Mouse (Mus musculus) forebrain, embryonic 11.5 days (tissue): ENCODE results near the gene Gm20390. TPM values are rescaled to one million over a fixed set of nuclear protein-coding genes. Genes with fewer than 3 reads are reported as not detected.

ENCODE experiments used
- ATAC-seq: fragments of 200-750 bp; cut with Nextera tagmentation; replicated peaks from 2 replicates; pipeline ENCODE4 v1.8.0; 2017; ENCODE audit warnings: moderate TSS enrichment; ENCODE audit not compliant: low FRiP score
- DNase-seq: peaks from one replicate; pipeline ENCODE4 v3.0.0-alpha.2; 2017; ENCODE audit warnings: low spot score
- H3K27ac ChIP-seq: fragments of 300-500 bp; sonication (generic); 2 replicates; pipeline ENCODE4 v1.5.1; 2014; ENCODE audit warnings: low read depth, low read length
- H3K27me3 ChIP-seq: fragments of 300-500 bp; sonication (generic); 2 replicates; pipeline ENCODE4 v1.6.1; 2014; ENCODE audit warnings: mild to moderate bottlenecking, low read length, mixed read lengths; ENCODE audit not compliant: control insufficient read depth, insufficient read depth
- H3K36me3 ChIP-seq: fragments of 300-500 bp; sonication (generic); 2 replicates; pipeline ENCODE4 v1.6.1; 2014; ENCODE audit warnings: mild to moderate bottlenecking, low read length, moderate library complexity, mixed read lengths; ENCODE audit not compliant: control insufficient read depth, insufficient read depth
- H3K4me1 ChIP-seq: fragments of 300-500 bp; sonication (generic); replicated peaks from 2 replicates; pipeline ENCODE4 v1.6.1; 2014; ENCODE audit warnings: low read length, mixed read lengths; ENCODE audit not compliant: control insufficient read depth, insufficient read depth
- H3K4me2 ChIP-seq: fragments of 300-500 bp; sonication (generic); 2 replicates; pipeline ENCODE4 v1.6.1; 2014; ENCODE audit warnings: low read depth, mild to moderate bottlenecking, low read length, moderate library complexity, mixed read lengths; ENCODE audit not compliant: severe bottlenecking
- H3K4me3 ChIP-seq: fragments of 300-500 bp; sonication (generic); 2 replicates; pipeline ENCODE4 v1.5.1; 2014; ENCODE audit warnings: low read depth, low read length
- H3K9ac ChIP-seq: fragments of 300-500 bp; sonication (generic); 2 replicates; pipeline ENCODE4 v1.6.1; 2014; ENCODE audit warnings: low read length
- H3K9me3 ChIP-seq: fragments of 300-500 bp; sonication (generic); 2 replicates; pipeline ENCODE4 v1.6.1; 2016; ENCODE audit warnings: low read length, mixed read lengths; ENCODE audit not compliant: control insufficient read depth
- WGBS: fragments of 180-500 bp; shearing (Covaris S2); extraction: QIAGEN DNeasy Blood & Tissue Kit; methylation state at CpG from one replicate; pipeline ENCODE4 v1.1.7; 2014; 5-methylcytosine and 5-hydroxymethylcytosine counted together
- polyA plus RNA-seq: library from polyadenylated mRNA; unstranded; fragments of >200 nt; fragmentation: Nextera tagmentation; extraction: Ambion mirVana; gene quantifications from 2 replicates; pipeline ENCODE4 v1.2.1, GENCODE M21; 2014

The Gm20390 gene
- polyA plus RNA-seq, 1 experiment from 2014 or later: 371 TPM

- Histone ChIP-seq H3K27me3 (no peaks in the 10 kb centered on the region), H3K36me3 (peaks cover 8% of the 10 kb centered on the region; the same call in 1 of the 2 replicates), H3K9me3 (no peaks in the 10 kb centered on the region), H3K4me3 (no peak overlapping the region), H3K9ac (no peak overlapping the region), H3K4me1 (peaks cover 5% of the 10 kb centered on the region; the same call in 1 of the 2 replicates), H3K4me2 (no peak overlapping the region), H3K27ac (no peak overlapping the region)
- ATAC-seq (no peak), DNase-seq (no peak)
- 88% methylated on average over 2 of the region's 2 CpGs for WGBS
These were observed 11.0 kb downstream of the Gm20390 start for GRCm38 (mm10) chr11:93957031-93957555.

- H3K4me3 ChIP-seq: peak within 1 kb of the TSS; percentile 64
- 6% methylated on average over 6 of the region's 6 CpGs for WGBS
- peaks cover 5% of the 10 kb centered on the region; the same call in 1 of the 2 replicates for H3K4me1 ChIP-seq
- H3K27ac ChIP-seq: peak within 1 kb of the TSS; percentile 87
- no peaks in the 10 kb centered on the region for H3K27me3 ChIP-seq
- DNase-seq: no peak
- ATAC-seq: no peak; the same call in 1 of the 2 replicates
- peaks cover 8% of the 10 kb centered on the region; the same call in 1 of the 2 replicates for H3K36me3 ChIP-seq
- peak within 1 kb of the TSS; percentile 86 for H3K4me2 ChIP-seq
- H3K9ac ChIP-seq: peak within 1 kb of the TSS; percentile 79
- no peaks in the 10 kb centered on the region for H3K9me3 ChIP-seq
These were observed 11.9 kb downstream of the Gm20390 start, which contains the start of gene Nme2 for GRCm38 (mm10) chr11:93956159-93956558. TSS of gene Nme2 (minus strand) at chr11:93956259.

DNA sequence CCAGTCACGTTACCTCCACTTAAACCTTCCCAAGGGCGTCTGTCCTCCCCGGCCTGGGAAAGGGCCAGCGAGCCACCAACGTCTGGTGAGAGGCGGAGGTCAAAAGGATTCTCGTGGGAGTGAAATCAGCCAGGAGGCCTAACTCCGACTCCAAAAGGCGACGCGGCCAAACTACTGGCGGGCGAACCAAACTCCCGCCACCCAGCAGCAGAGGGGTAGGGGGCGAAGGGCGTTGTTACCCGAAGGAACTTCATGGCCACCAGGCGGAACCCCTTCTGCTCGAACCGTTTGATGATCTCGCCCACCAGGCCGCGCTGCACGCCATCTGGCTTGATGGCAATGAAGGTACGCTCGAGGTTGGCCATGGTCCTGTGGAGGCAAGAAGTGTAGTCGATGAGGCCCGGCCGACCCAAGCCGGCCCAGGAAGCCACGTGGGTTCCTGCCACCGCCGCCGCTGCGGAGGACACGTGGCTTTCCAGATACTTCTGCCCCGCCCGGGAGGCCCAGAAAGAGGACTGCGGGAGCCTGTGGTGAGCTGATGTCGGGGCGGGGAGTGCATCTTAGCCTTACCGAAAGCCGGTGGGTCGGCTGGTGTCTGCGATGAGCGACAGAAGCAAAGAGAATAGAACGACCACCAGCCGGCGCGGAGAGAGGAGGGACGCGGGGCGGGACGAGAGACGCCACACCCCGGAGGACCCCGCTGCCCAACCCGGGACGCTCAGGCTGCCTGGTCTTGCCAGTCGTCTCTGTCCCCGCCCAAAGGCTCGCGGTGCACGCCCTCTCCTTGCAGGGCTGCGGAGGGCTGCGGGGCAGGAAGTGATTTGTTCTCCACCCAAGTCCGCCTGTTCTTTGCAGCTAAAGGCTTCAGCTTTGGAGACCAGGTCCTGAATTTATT lies 12.6 kb downstream of the Gm20390 start:
- peak; percentile 98 for ATAC-seq
- H3K4me3 ChIP-seq: peak overlapping the region; percentile 64
- H3K9ac ChIP-seq: peak overlapping the region; percentile 79
- H3K4me2 ChIP-seq: peak overlapping the region; percentile 86
- H3K36me3 ChIP-seq: peaks cover 8% of the 10 kb centered on the region; the same call in 1 of the 2 replicates
- peak; percentile 97 for DNase-seq
- H3K27ac ChIP-seq: peak overlapping the region; percentile 87
- WGBS: under 1% methylated on average over 67 of the region's 67 CpGs
- H3K4me1 ChIP-seq: peaks cover 5% of the 10 kb centered on the region; the same call in 1 of the 2 replicates
- no peaks in the 10 kb centered on the region for H3K9me3 ChIP-seq
- no peaks in the 10 kb centered on the region for H3K27me3 ChIP-seq

- Histone ChIP-seq H3K27me3 (no peaks in the 10 kb centered on the region), H3K27ac (peak overlapping the region; percentile 87; the same call in 1 of the 2 replicates), H3K9me3 (no peaks in the 10 kb centered on the region), H3K4me1 (peaks cover 5% of the 10 kb centered on the region; the same call in 1 of the 2 replicates), H3K36me3 (peaks cover 6% of the 10 kb centered on the region; the same call in 1 of the 2 replicates), H3K4me3 (peak overlapping the region; percentile 64), H3K9ac (peak overlapping the region; percentile 79), H3K4me2 (peak overlapping the region; percentile 86)
- WGBS: 42% methylated on average over 13 of the region's 13 CpGs
- no peak for DNase-seq
- ATAC-seq: peak; percentile 43
These were observed 13.3 kb downstream of the Gm20390 start for GRCm38 (mm10) chr11:93954738-93955255.

DNA sequence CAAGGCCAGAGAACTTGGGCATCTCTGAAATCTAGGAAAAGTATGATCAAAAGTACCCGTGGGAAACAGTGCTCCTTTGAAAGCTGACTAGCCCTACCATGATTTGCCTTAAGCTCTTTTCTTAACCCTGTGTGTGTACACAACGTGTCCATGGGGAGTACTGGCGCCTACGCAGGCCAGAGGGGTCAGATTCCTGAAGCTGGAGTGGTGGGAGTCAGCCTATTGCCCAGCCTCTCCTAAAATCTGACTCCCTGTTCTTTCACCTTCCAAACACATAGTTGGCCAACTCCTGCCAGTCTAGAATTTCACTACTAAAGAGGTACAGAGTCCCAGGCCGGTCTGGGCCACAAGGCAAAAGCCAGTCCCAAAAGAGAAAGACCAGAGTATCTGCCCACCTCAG lies 15.7 kb downstream of the Gm20390 start:
- Histone ChIP-seq H3K4me2 (no peak overlapping the region), H3K4me1 (peaks cover 5% of the 10 kb centered on the region; the same call in 1 of the 2 replicates), H3K27me3 (no peaks in the 10 kb centered on the region), H3K36me3 (no peaks in the 10 kb centered on the region; the same call in 1 of the 2 replicates), H3K9ac (no peak overlapping the region), H3K9me3 (no peaks in the 10 kb centered on the region), H3K4me3 (no peak overlapping the region), H3K27ac (no peak overlapping the region)
- WGBS: 67% methylated on average over 5 of the region's 5 CpGs
- ATAC-seq: no peak
- DNase-seq: no peak

DNA sequence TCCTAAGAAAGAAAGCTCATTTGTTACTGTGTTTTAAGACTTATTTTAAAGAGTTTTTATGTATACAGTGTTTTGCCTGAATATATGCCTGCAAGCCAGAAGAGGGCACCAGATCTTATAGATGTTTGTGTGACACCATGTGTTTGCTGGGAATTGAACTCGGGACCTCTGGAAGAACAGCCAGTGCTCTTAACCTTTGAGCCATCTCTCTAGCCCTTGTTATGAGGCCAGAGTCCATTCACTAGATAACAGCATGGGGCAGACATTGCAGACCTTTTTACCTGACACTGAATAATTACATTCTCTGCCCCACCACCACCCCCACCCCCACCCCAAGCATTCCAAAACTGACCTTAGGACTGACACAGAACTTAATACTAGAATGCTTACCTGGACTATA lies 18.0 kb downstream of the Gm20390 start:
- H3K27me3 ChIP-seq: no peaks in the 10 kb centered on the region
- no peak overlapping the region for H3K4me2 ChIP-seq
- no peaks in the 10 kb centered on the region for H3K9me3 ChIP-seq
- ATAC-seq: no peak
- peaks cover 5% of the 10 kb centered on the region; the same call in 1 of the 2 replicates for H3K4me1 ChIP-seq
- no peak overlapping the region for H3K9ac ChIP-seq
- DNase-seq: no peak
- H3K36me3 ChIP-seq: no peaks in the 10 kb centered on the region; the same call in 1 of the 2 replicates
- H3K4me3 ChIP-seq: no peak overlapping the region
- 95% methylated on average over 1 of the region's 1 CpGs for WGBS
- H3K27ac ChIP-seq: no peak overlapping the region

GRCm38 (mm10) chr11:93948887-93949567 lies 19.1 kb downstream of the Gm20390 start:
- no peak for ATAC-seq
- Histone ChIP-seq H3K27ac (no peak overlapping the region), H3K4me2 (no peak overlapping the region), H3K9me3 (no peaks in the 10 kb centered on the region), H3K36me3 (no peaks in the 10 kb centered on the region; the same call in 1 of the 2 replicates), H3K4me1 (0 out of 2 replicates have a peak, but pooled peaks cover 1% of the 10 kb centered on the region), H3K9ac (no peak overlapping the region), H3K27me3 (no peaks in the 10 kb centered on the region), H3K4me3 (no peak overlapping the region)
- no peak for DNase-seq
- WGBS: 93% methylated on average over 9 of the region's 9 CpGs

DNA sequence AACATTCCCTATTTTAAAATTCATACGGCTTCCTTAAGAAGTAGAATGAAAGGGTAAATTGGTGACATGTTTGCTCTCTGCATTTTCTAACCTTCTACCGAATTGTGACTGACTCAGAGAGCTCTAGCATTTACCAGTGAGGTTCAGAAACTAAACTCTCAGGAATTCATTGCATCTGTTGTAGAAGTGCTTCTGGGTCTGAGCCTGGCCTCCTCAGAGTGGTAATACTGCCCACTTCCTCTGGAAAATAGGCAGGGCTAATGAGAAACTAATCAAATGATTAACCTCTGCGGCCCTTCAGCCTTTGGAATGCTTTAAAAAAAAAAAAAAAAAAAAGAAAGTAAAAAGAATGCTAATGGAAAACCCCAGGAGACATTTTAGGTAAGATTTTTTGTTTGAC lies 23.1 kb downstream of the Gm20390 start:
- H3K27ac ChIP-seq: no peak overlapping the region
- no peak for DNase-seq
- H3K4me1 ChIP-seq: no peaks in the 10 kb centered on the region
- no peaks in the 10 kb centered on the region for H3K27me3 ChIP-seq
- 68% methylated on average over 3 of the region's 3 CpGs for WGBS
- no peak overlapping the region for H3K9ac ChIP-seq
- no peaks in the 10 kb centered on the region for H3K9me3 ChIP-seq
- H3K4me3 ChIP-seq: no peak overlapping the region
- H3K36me3 ChIP-seq: no peaks in the 10 kb centered on the region; the same call in 1 of the 2 replicates
- no peak for ATAC-seq
- no peak overlapping the region for H3K4me2 ChIP-seq
